Mouse (Mus musculus) kidney, adult 11 months (tissue): Measurements from ENCODE around the gene Aspscr1.
A peak's percentile ranks its signal among the peaks of the same experiment; 100 is the strongest.

ENCODE experiments used
- DNase-seq: peaks from one replicate; pipeline ENCODE4 v3.0.0; 2022

Gene Aspscr1

DNA sequence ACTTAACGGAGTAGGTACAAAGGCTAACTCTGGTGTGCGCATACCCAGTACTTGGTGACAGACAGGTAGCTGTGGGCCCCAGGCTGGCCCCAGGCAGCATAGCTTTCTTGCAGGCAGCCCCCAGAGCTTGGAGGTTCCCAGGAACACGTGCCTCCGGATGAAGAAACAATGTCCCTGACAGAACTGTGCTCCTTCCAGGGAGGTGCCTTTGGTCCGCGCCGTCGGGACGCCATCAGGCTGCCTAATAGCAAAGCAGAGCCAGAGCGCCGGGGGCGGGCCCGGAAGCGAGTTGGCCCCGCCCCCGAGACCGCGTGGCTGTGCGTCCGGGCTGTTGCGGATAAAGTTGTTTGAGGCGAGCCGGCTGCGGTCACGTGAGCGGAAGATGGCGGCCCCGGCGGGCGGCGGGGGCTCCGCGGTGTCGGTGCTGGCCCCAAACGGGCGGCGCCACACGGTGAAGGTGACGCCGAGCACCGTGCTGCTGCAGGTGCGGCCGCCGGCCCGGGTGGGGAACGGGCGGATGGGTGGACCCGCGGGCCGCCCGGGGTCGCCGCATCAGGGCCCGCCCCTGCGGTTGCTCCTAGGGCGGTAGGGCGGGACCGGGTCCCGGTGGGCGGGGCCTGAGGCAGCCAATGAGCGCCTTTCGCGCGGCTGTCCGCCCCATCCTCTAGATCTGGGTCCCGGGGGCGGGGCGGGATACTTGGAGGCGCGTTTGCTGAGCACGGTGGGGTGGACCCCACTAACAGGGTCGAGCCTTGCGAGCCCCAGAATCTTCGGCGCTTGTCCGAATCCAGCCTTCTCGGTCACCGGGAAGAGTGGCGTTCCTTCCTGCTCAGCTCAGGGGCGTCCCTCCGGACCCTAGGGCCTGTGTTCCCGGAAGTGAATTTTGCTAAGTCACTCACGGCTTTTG, at the start of gene Aspscr1:
Gene Aspscr1, plus strand, starts transcription at position 287 of the 907 bp plus-strand sequence.
- peak; percentile 95 for DNase-seq

DNA sequence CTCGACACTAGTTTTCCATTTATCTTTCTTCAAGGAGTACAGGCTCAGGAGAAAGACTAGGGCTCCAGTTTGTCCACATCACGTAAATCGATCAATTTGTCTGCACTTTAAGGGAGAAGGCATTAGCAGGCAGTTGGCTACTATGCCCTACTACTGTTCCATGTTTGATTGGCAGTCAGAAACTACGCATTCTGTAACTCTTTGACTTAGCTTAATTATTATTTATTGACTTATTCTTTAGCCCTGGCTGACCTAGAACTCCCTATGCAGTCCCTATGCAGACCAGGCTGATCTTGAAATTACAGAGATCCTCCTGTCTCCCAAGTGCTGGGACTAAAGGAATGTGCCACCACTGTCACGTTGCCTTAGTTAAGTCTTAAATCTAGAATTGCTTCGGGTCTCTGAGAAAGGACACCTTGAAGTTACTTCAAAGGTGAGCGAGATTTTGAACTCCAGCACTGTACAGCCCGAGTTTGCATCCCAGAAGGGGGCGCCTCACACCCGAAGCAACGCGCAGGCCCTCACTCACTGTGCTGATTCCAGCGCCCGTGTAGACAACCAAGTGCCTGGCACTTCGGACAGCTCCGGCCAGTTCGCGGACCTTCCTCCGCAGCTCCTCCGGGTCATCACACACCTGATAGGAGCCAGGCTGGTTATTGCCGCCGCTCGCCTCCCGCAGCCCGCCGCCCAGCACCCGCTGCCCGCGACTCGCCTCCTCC, 48.7 kb upstream of the Aspscr1 start:
- DNase-seq, result peak; percentile 72

DNA sequence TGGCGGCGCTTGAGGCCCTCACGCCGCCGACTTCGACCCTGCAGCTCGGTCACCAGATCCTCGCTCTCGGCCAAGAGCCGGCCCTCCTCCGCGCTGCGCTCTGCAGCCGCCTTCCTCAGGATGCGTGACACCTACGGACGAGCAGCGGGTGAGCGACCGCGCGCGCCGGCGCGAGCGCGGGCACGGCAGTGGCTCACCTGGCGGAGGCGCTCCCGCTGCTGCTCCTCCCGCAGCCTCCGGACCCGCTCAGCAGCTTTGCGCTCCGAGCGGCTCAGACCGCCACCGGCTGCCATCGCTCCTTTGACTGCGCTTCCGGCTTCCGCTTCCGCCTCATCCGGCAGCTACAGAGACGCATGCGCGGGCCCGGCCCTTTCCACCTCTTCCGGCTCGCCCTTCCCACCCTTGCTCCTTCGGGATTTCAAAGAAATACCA, 48.1 kb upstream of the Aspscr1 start:
- DNase-seq, result peak; percentile 83

DNA sequence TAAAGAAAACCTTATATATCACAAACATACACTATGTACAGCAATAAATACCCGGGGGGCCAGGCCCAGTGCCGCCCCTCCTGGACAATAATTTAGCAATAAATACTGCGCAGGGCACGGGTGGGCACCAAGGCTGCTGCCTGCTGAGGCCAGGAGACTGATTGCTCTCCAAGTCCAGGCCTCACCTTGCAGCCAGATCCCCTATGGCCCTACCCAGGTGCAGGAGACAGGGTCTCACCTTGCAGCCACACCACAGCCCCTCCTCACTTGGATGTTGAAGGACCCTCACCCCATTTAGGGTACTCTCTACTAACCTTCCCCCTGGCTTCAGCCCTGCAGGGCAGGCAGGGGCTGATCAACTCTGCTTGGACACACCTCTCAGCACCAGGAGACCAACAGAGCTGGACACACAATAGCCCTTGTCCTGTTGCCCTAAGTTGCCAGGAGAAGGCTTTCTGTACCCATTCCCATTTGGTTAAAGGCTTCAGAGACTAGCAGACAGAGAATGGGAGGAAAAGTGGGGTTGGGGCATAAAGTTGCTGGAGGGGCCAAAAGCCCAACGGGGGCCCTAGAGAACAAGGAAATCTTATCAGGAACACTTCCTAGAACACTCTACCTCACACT, 47.5 kb upstream of the Aspscr1 start, which contains the start of gene Sirt7:
Gene Sirt7, minus strand, starts transcription at position 89 of the 624 bp plus-strand sequence.
- no peak for DNase-seq

DNA sequence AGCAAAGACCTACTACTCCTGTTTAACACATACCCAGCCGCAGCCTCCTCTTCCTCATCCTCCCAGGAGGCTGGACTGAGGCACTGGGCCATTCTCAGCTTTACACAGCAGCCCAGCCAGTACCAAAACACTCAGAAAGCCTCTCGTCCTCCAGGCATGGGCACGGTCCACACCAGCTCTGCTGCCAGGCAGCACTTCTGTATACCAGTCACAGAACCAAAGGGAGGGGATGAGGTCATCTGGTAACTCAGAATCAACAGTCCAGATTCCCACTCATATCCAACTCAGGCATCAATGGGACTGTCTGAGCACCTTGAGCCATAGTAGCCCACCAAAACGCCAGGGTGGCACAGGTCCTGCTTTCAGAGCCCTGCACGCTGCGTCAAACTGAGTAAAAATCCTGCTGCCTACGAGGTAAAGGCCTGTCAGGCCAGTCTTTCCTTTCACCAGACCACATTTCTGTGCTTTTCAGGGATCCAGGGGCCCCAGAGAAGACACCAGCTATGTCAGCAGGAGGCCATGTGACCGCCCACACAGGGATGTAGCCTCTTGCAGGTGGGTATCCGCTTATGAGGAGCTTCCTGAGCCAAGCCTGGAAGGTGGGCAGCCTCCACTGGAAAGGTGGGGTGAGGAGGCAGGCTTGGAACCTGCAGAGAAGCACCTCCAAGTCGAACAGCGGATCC, 45.8 kb upstream of the Aspscr1 start:
- no peak for DNase-seq

DNA sequence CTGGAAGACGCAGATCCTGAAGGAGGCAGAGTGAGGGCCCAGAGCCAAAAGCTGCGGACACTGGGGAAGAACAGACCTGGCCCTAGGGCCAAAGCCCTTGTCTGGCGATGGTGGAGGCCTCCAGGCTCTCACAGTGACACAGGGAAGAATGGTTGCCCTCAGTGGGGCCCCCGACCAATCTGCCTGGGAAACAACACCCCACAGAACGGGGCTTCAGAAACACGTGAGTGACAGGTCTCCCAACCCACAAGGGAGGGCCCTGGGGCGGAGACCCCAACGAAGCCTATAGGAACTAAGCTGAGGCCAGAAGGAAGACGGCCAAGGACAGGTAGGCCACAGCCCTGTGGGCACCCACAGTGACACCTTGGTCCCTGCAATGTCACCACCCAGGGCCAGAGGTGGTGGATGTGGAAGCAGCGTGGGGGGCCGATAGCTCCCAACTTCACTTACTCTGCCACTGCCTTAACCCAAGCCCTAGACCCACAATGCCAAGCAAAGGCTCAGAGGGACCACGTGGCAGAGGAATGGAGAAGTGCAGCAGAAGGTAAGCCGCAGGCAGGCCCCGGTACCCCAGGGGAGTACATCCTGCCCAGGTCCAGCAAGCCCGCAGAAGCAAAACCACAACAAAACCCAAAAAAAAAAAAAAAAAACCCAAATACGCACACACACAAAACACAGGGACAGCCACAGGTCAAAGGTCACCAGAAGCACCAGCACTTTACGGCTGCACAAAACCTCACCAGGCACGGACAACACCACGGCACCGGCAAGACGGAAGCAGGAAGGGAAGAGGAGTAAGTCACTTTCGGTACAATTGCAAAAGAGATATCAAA, 45.1 kb upstream of the Aspscr1 start:
- DNase-seq, result no peak

DNA sequence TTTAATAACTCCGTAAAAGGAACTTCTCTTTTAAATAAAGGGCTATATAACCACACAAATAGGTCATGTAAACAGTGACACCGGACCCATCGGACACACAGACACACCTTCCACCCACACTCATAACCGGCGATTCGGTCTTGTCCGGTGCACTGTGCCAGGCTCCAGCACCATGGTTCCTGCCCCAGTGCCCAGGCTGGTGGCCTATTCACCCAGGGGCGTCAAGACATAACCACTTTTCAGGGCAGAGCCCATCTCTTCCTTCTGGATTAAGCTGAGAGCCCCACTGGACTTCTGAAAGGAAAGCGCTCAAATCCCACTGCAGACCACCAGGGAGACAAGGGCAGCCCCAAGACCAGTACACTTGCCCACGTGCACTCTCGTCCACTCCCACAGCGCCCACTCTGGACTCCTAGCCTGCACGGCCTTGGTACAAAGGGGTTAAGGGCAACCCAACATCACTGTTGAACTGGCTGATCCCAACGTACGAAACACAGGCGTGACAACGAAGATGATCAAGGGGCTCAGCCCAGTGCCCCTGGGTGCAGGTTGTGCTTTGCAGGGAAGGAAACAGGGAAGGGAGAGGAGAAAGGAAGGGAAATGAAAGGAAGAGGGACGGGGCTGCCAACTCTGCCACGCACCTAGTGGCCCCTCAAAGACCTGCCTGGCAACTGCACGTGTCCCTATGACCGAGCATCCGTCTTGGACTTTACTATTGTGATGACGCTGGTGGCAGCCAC, 44.0 kb upstream of the Aspscr1 start:
- no peak for DNase-seq

DNA sequence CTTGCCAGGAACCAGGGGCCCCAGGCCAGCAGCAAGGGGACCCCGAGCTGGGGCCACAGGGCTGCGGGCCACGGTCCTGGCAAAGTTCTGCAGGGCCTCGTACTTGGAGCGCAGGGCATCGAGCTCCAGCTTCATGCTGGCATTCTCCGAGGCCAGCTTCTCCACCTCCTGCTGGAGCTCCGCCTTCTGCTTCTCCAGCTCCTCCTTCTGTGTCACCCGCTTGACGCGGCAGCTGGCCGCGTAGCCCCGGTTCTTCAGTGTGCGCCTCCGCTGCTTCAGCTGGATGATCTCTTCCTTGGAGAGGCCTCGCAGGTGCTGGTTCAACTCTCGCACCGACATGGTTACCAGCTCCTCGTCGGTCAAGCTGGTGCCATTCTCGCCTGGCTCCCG, 43.4 kb upstream of the Aspscr1 start:
- peak; percentile 77 for DNase-seq

DNA sequence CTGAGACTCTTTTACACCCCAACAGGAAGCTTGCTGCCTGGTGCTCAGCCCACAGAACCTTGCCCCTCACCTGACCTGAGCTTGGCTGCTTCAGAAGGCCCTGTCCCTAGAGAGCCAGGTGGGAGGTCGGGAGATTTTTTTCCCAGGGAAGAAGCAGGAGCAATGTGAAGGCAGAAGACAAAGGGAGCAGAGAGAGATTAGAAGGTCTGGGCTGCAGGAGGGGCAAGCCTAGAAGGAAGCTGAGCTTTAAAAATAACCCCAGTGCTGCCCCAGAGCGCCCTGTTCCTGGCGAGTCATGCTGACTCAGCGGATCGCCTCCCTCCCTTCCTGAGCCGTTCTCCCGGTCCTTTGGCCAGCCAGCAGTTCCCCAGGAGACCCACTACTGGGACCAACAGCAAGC, 42.9 kb upstream of the Aspscr1 start:
- peak; percentile 66 for DNase-seq

DNA sequence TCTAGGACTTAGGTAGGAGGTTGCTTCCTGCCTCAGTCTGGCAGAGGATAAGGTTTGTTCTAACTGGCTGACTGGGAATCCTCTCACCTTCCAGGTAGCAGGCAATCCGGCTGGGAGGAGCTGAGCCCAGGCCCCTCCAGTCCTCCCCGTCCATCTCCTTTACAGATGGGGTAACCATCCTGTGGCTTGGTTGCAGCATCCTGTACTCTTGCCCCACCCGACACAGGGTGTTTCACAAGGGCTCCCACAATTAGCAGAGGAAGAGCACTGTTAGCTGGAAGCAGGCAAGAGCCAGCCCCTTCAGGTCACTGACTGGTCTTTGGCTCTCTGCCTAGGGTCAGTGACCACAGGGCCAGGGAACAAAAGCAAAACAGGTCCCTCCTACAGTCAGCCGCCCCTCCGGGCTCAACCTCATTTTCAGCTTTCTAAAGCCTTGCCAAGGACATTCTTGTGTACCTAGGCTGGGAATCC, 42.3 kb upstream of the Aspscr1 start:
- peak; percentile 90 for DNase-seq

DNA sequence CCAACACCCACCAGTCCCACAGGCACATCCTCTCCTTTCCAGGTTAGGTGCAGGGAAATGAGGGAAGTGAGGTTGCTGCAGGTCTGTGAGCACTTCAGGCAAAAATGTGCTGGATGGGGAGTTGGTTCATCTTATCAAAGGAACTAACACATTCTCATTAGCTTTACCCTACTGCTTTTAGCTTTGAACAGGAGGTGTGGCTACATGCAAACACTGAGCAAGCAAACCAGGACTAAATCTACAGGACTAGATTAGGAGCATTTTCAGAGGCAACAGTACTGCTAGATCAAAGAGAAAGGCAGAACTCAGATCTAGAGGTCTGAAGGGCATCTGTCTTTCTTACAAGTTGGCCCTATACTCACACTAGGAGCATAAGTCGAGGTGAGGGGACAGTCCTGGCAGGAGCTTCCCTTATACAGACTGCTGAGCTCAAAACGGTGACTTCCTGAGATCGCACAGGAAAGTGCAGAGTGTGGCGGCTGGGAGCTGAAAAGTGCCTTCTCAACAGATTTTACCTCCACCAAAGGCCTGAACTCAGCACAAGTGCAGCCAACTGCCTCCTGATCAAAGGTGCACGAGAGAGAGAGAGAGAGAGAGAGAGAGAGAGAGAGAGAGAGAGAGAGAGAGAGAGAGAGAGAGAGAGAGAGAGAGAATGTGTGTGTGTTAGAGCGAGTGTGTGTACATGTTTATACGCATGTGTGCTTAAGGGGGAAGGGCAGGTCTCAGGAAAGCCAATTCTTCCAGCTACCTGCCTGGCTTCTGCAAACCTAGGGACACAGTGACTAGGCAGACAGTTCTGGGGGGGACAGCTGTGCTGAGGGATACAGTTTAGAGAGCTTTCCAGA, 41.7 kb upstream of the Aspscr1 start:
- peak; percentile 80 for DNase-seq

DNA sequence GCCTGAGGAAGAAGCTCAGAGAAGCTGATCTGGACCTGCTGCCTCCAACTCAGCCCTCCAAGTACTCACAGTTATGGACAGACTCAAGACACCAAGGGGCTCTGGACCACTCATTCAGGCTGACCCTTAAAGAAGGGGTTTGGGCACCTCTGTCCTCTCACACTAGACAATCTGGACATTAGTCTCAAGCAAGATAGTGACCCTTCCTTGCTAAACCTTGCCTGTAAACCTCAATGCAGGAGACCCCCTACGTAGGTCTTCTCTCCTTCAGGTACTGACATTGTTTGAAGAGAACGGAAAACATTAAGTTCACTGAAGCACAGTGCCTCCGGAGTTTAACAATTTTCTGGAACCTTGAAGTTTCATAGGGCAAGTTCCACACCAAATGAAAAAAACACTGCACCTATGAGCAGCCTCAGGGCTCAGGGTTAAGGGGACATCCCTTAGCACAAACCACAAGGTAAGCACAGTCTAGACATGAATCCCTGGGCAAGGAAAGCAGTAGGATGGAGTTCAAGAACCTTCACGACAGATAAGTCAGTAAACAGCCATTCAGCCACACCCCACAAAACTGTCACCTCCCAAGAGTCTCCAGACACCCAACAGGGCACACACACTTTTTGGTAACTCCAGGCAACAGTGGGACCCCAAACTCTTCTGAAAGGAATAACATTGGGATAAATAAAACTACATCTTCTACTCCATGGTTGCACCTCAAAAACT, 40.9 kb upstream of the Aspscr1 start:
- no peak for DNase-seq

DNA sequence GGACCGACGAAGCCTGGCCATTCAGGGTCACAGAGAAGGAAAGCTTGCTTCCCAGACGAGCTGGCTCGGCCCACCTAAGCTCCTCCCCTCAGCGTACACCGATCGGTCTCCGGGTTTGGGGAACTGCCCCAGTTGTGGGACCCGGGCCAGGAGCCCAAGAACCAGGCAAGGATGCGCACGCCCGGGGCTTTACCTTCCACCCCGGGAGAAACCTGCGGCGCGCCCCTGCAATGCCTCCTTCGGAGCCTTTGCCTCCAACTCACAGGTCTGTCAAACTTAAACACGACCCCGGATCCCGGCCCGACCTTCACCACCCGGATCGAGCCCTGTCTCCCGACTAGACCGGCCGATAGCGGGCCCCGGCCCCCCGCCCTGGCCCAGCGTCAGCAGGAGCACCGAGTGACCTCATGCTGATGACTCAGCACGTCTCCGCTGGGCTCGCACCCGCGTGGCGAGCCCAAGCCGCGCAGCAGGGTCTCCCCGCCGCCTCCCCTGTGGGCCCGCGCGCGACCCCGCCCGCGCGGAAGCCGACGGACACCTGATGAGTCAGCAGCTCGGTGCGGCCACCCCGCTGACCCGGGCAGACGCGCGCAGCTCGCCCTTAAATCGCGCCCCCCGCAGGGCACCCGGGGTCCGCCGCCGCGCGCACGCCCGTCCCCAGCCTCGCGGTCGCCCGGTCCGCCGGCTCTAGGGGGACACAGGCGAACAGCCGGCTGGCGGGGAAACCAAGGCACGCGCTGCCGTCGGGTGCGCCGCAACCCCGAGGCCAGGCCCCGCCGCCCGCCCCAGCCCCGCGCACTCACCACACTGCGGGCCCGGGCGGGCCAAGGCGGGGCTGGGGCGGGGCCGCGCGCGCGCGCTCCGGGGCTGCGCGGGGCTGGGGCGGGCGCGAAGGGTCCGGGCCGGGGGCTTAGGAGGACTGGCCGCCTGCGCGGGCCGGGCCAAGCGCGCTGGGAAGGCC, 39.9 kb upstream of the Aspscr1 start:
- DNase-seq, result peak; percentile 86

DNA sequence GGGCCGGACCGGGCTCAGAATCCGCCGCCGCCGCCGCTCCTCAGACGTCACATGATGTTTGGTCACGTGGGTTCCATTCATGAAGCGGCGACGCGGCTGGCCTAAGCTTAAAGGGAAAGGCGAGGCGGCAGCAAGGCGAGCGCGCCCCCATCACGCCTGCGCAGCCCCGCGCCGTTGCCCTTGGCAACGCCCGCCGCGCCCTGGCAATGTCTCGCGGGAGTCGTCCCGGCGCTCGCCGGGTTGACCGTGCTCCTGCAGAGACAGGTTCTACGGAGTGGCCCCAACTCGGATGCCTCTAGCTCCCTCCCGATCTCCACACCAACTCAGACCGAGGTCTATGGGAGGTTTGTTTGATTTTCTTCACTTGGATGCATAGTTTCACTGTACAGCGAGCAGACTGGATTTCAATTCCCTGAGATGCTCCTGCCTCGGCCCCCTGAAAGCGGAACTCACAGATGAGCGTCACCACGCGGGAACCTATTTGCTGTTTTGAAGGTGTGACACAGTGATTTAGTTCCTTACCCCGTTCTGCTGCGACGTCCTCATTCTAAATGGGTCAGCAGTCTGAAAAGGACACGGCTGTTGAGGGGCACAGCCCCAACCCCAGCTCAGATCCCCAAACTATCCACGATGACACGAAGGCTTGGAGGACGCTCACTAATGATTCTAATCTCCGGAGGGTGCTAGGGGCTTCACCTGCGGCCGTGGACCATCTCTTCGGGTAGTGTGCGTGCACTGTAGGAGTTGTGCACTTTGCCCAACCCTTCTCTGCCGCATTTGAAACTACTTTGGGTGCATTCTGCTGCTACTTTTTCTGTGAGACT, 39.0 kb upstream of the Aspscr1 start, which contains the start of gene Mafg:
Gene Mafg, minus strand, starts transcription at position 81 of the 824 bp plus-strand sequence.
- DNase-seq, result peak; percentile 95

DNA sequence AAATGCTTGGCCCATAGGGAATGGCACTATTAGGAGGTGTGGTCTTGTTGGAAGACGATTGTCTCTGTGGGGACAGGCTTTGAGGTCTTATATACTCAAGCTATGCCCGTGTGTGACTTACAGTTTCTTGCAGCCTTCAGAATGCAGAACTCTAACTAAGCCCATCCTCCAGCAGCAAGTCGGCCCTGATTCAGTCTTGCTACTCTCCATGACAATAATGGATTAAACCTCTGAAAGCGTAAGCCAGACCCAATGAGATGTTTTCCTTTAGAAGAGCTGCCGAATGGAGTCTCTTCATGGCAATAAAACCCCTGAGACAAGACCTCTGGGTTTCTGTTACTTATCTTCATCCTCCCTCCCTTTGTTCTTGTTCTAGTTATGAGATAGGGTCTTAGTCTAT, 38.0 kb upstream of the Aspscr1 start:
- DNase-seq, result no peak

DNA sequence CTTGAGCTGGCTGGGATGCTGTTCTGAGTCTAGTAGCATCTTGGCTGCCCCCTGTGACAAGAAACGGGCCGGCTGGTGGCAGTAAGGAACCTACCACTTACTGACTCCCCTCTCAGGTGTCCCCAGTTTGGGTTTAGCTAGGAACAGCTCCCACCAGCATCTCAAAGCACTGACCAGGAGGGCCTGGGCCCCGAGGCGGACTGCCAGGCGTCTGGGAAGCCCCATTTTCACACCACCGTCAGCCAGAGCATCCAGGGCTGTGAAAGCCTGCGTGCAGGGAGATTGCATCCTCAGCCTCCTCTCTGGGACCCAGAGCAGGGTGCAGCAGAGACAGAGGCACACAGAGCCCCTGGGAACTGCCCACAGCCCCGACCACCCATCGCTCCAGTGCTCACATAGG, 31.5 kb upstream of the Aspscr1 start:
- no peak for DNase-seq

DNA sequence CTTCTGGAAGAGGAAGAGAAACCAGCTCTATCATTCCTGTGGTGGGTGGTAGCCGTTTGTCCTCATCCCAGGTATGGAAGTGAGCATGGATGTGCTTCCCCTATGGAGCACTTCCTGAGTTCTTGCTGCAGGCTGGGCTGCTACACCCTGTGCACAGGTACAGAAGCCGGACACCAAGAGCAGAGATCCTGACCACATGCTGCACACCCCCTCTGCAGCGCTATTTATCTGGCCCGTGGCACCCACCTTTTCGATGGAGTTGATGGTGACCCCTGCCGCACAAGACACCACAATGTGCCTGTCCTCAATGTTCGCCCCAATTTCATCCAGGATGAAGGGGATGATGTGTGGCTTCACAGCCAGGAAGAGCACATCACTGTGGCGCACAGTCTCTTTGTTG, 30.9 kb upstream of the Aspscr1 start:
- DNase-seq, result no peak
